Mouse (Mus musculus) bone marrow, adult 2 months (tissue): ENCODE results near the gene Dnah14.

Experiments used
- CTCF ChIP-seq: fragments of 200-500 bp; IDR thresholded peaks from 2 replicates; pipeline ENCODE4 v1.5.1; 2011; ENCODE audit warnings: low read length, control low read depth; ENCODE audit not compliant: control insufficient read depth, insufficient read depth
- POLR2A ChIP-seq: fragments of 200-500 bp; IDR thresholded peaks from 2 replicates; pipeline ENCODE4 v1.6.1; 2011; ENCODE audit warnings: low read depth, mild to moderate bottlenecking, control low read depth, low read length, borderline replicate concordance; ENCODE audit not compliant: control insufficient read depth

DNA sequence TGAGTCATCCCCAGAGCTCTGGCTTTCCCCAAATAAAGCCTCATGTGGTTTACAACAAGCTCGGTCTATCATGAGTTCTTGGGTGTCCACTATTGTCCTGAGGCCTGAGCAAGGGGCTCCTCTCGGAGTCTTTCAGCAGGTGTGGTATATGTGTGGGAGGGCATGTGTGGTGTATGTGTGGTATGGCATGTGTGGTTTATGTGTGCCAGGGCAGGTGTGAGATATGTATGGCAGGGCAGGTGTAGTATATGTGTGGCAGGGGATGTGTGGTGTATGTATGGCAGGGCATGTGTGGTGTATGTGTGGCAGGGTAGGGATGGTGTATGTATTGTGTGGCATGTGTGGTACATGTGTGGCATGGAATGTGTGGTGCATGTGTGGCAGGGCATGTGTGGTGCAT is 64.0 kb downstream of the Dnah14 start:
- TF ChIP-seq CTCF (no peak), POLR2A (no peak)
